Mouse (Mus musculus): Measurements from ENCODE around the gene Gm42420.

The Gm42420 gene

DNA sequence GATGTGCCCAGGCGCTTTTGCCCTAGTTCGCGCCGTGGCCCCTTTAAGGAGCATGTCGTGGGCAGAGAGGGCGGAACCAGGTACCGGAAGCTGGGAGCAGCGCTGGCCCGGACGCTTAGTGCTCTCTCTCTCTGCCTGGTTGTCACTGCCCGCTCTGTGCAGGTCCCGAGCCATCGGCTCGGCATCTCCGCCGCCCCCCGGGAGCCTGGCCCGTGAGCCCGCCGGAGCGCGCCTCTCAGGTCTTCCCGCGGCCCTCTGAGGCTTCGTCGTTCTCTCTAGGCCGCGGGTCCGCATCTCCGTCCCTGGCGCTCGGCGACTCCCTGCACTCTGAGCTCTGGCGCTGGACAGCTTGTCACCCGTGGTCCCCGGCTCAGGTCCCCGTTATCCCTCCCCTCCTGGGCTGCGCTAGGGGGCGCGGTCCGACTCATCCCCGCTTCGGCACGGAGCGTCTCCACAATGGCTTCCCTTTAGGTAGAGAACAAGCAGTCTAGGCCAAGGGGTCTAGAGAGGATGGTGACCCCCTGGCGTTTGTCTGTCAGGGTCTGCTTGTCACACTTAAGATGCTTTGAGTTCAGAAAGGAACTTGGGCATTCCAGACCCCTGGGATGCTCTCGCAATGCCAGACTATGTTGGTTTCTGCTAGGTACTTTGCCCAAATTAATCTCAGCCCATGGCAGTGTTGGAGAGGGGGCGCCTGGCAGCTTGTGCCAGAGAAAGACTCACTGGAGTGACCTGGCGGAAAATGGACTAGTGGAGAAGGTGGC is 11.6 kb upstream of the Gm42420 start, which contains the start of gene Adck2:
TSS of gene Adck2 (plus strand) at position 83 of the 764 bp plus-strand sequence.
- DNase-seq (ENCODE audit: low read depth, low spot score): peak; percentile 75

DNA sequence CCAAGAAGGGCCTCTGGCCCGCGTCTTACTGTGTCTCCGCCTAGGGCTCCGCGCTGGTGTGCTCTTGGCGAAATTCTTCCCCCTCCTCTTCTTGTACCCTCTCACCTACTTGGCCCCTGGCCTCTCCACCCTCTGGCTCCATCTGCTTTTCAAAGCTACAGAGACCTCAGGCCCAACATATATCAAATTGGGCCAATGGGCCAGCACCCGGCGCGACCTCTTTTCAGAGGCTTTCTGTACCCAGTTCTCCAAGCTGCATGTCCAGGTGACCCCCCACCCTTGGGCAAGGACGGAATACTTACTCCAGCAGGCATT is 11.0 kb upstream of the Gm42420 start:
- no peak for DNase-seq (ENCODE audit: low read depth, low spot score)

DNA sequence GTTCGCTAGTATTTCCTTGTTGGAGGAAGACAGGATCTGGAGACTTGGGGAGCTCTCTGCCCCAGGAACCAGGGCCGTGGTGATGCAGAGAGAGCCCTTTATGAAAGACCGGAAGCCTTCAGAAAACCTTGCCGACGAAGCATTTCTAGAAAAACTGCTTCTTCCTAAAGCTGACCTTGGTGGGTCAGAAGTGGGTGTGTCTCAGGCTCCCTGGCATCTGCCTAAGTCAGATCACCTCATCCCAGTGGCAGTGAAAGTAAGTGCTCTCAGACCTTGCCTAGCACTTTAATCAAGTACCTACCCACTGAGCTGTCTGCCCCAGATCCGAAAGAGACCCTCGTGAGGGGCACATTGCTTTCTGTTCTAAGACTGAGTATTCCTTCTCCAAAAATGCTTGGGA is 10.6 kb upstream of the Gm42420 start:
- DNase-seq (ENCODE audit: low read depth, low spot score): no peak

DNA sequence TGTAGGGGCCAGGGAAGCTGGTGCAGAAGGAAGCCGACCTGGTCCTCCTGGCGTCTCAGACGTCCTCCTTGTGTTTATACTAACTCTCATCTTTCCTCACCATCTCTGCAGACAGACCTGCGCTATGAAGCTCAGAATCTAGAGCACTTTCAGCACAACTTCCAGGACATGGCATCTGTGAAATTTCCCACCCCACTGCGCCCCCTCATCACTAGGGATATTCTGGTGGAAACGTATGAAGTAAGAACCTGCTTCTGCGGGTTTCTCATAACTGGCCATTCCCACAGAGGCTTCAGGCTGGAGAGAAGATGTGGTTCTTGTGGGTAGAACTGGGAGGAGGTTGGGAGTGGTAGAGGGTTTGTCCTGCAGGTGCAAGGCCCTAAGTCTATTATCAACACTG is 6.0 kb upstream of the Gm42420 start:
- no peak for DNase-seq (ENCODE audit: low read depth, low spot score)

DNA sequence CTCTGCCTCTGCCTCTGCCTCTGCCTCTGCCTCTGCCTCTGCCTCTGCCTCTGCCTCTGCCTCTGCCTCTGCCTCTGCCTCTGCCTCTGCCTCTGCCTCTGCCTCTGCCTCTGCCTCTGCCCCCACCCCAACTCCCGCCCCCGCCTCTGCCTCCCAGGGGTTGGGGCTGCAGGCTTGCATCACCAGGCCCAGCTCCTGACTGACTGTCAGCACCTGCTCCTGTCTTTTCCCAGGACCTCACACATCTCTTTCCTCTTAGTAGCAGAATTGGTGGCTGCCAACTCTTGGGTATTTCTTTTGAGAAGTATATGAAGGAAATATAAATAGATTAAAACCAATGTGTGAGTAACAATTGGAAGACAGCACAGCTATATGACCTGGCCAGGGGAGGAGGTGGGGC is 5.0 kb upstream of the Gm42420 start:
- DNase-seq (ENCODE audit: low read depth, low spot score): no peak

DNA sequence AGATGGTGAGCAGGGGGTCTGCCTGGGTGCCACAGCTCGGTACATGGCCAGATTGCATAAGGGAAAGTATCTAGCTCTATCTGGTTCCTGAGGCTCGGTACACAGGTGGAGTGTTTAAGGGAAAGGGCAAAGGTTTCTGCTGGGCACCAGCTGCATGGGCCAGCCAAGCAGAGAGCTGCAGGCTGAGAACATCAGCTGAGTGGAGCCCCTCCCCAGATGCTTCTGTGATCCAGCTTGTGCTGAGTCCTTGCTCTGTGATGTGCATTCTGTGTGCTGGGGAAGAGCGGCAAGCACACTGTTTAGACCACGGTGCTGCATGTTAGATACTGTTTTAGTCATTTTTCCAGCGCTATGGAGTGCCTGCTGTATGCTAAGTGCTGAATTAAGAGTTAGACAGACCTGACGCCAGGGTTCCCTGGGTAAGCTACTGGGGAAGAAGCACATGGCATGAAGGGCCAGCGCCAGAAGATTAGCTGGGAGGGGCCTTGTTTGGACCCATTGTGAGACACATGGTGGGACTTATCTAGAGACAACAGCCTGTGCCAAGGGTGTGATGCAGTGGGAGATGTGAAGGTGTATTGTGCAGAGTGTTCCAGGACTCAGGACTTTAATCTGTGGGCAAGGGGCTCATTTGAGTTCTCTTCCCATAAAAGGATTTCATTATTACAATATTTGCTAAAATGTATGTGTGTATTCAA is 4.3 kb upstream of the Gm42420 start:
- no peak for DNase-seq (ENCODE audit: low read depth, low spot score)

DNA sequence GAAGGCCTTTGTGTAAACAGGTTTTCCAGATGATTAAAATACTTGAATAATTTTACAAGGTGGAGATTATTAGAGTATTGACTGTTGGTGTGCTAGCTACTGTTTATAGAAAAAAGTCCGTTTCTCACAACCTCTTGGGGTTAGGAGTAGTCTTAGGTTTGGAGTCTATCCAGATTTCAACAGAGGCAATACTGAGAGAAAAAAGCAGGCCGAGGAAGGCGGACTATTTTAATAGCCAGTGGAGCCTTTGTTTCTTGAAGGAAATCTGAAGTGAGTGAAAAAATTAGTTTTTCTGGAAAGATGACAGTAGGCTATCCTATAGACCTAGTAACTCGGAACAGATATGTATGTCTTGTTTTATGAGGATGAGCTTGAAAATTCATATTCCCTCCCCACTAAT is 5.9 kb downstream of the Gm42420 start:
- DNase-seq (ENCODE audit: low read depth, low spot score): no peak

DNA sequence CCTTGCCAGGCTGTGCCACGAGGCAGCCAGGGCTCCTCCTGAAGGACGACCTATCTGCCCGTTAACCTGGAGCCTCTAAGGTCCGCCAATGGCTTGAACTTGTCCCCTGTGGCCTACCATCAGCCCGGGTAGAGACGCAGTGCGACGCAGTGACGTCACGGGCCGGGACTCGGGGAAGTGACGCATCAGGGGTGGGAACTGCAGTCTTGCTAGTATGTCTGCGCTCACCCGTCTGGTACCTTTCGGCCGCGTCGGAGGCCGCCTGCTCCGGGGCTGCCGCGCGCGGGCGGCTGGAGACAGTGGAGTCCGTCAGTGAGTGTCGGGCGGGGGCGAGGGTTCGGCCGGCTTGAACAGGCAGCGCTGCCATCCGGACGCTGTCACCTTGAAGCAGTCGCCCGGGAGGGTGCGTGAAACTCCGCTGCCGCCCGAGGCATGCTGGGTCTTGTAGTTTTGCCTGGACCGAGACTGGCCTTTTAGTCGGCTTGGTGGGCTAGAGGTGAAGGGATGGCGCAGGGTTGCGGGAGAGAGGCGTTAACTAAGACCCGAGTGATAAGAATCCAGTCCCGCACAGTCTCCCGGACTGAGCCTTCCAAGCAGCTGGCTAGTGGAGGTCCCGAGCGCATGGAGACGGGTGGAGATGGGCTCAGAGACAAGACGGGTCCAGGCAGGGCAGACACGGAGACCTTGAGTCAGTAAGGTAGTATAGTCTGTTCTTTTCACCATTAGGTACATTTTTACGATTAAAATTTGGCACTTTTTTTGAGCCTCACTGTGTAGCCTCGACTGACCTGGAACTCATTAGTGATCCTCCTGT is 7.1 kb downstream of the Gm42420 start, which contains the start of gene Ndufb2:
TSS of gene Ndufb2 (plus strand) at position 174 of the 814 bp plus-strand sequence.
- DNase-seq (ENCODE audit: low read depth, low spot score): peak; percentile 92

DNA sequence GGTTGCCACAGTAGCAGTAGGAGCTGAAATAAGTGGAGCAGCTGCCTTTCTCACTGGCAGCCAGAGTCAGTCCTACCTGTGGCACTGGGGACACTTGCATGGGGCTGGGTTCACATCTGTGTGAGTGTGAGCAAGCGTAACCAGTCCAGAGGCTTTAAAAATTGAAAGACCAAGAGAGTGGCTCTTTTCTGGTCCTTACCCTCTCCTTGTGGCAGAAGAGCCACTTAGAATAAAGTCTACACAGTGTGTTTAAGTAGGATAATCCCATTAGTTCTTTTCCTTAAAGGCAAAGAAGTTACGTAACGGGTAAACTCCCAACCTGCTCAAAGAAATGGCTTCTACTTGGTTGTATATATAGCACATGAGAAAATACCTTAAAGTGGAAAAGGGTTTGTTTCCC is 15.3 kb downstream of the Gm42420 start:
- DNase-seq (ENCODE audit: low read depth, low spot score): no peak

DNA sequence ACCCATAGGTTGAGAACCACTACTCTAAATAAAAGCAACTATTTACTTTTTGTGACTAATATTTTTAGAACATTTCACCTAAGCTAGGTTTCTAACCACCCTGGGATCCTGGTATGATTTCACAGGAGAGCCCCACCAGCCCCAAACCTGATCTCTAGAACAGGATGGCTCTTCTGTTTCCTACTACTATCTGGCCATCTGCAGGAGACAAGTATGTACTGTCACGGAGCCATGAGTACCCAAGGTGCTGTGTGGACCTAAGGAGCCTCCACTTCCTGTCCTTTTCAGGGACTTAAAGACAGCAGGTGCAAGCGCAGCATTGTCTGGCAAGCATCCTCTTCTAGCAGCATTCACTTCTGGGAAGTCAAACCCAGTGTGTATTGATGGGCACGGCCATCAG is 16.3 kb downstream of the Gm42420 start:
- no peak for DNase-seq (ENCODE audit: low read depth, low spot score)

DNA sequence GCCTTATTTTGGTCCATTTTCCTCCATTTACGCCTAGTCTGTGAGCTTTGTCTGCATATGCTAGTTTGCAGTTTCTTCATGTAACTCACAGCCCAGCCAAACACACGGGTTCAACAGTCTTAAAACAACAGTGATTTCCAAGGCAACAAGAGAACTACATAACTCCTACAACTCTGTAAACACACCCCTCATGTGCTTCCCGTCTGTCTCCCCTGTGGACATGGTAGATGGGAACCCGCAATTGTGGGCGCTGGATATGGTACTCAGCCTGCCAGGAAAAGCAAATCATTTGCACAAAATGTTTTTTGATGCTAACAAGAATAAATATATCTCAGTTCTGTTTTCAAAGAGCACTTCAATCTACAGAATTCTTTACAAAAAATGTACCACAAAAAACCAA is 19.0 kb downstream of the Gm42420 start:
- DNase-seq (ENCODE audit: low read depth, low spot score): no peak

DNA sequence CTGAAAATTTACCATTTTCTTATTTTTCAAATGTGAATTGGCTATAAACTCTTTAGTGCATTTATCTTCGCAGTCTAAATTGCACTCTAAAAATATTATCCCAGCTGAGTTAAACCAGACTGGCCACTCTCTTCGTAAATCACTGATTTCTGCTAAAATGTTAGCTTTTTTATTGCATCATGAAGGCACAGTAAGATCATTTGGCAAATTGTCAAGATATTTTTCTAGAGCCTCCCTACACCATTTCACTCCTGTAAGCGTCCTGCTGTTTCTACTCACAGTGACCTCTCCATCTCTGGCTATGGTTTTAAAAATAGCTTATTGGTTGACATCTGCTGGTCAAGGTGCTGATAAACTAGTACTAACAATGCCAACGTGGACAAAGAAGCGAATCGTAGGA is 20.5 kb downstream of the Gm42420 start:
- DNase-seq (ENCODE audit: low read depth, low spot score): no peak

DNA sequence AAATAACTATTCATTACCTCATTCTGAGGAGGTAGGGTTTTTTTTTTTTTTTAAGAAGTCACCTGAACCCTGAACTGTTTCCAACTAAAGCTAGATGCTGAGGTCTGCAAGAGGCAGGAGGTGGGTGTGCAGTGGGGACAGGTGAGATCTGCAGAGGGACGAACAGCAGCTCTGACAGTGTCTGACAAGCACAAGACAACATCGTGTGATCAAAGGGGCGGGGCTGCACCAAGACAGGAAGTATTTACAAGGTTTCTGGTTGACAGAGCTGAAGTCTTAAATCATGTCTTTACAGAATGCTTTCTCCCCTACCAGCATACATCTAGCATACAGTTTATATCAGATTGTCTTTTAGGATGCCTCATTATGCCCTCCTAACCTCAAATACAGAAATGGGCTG is 21.3 kb downstream of the Gm42420 start:
- no peak for DNase-seq (ENCODE audit: low read depth, low spot score)

DNA sequence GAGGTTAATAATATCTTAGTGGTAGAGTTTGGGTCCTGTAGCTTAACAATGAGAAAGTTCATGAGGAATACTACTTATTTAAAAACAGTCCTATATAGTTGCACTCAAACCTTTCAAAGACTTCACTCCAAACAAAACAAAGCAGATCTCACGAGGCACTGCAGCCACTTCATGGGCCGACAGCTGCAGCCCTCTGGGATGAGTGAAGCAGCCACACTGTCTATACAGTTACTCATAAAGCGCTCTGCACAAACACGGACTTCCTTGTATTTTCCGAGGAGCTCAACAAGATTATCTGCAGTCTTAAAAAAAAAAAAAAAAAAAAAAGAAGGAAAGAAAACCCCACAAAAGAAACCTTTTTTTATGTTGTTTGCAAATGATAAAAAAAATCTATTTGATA is 21.8 kb downstream of the Gm42420 start:
- no peak for DNase-seq (ENCODE audit: low read depth, low spot score)

DNA sequence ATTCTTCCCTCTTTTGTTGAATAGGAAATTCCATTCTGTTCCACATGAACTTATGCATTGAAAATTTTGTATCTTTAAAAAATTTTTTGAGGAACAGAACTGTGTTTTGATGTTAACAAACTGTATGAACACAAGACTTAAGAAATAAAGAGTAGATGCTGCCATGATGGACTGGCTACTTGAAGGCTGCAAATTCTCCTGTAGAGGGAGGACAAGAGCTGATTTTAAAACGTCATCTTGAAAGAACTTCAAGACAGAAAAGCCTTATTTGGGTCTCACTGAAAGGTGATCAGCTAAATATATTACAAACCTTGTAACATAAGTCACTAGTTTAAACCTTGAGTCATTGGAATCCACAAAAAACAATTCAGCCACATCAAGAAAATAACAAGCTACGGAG is 24.7 kb downstream of the Gm42420 start:
- no peak for DNase-seq (ENCODE audit: low read depth, low spot score)

DNA sequence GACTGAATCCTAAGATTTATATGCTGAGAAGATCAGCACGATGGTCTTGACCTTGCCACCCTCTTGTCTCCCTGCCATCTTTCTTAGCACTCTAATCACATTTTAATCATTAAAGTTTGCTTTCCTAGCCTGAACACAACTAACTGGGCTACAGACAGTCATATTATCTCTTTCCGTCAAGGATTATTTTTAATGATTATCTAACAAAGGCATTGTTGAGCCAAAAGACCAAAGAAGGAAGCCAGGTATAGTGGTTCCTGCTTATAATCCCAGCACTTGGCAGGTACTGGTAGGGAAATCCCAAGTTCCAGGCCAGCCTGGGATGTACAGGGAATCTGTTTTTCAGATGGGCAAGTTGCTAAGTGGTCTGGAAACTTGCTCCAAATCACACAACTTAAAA is 25.7 kb downstream of the Gm42420 start:
- DNase-seq (ENCODE audit: low read depth, low spot score): no peak
